Comparison of ENCODE assay signal across 8 mouse cellular contexts in genomic region chr9:83924356-83924755, GRCm38 (mm10). TPM values are rescaled to one million over a fixed set of nuclear protein-coding genes. Genes with fewer than 3 reads are reported as not detected.
DNase-seq lines count a peak whose midpoint lies in the region; ATAC-seq and TF ChIP-seq lines count a peak whose summit lies in the region.

No protein-coding gene starts in this region.

- H3K27ac ChIP-seq in heart, embryonic 12.5 days (ENCODE audit: poor library complexity, severe bottlenecking): no peak overlapping the region
- H3K27ac ChIP-seq in cortical plate, adult 2 months (ENCODE audit: insufficient read depth, low read length): no peak overlapping the region
- H3K27ac ChIP-seq in hindbrain, embryonic 11.5 days (ENCODE audit: low read depth, low read length): no peak overlapping the region
- 0 out of 2 replicates have a peak overlapping the region, but pooled peaks have one; percentile 83 for H3K27ac ChIP-seq in midbrain, embryonic 10.5 days (replicated peaks)

- WGBS in heart, embryonic 12.5 days: 87% methylated on average over 5 of the region's 5 CpGs
- WGBS in hindbrain, embryonic 11.5 days: 93% methylated on average over 5 of the region's 5 CpGs
- 93% methylated on average over 5 of the region's 5 CpGs for WGBS in midbrain, embryonic 10.5 days

- peak overlapping the region; percentile 70 for H3K4me3 ChIP-seq in heart, embryonic 12.5 days
- H3K4me3 ChIP-seq in cortical plate, adult 2 months (ENCODE audit: insufficient read depth, low read length): peak overlapping the region; percentile 79; the same call in 1 of the 2 replicates
- H3K4me3 ChIP-seq in hindbrain, embryonic 11.5 days (ENCODE audit: low read depth, low read length): peak overlapping the region; percentile 61
- H3K4me3 ChIP-seq in midbrain, embryonic 10.5 days: peak overlapping the region; percentile 82

- no peaks in the 10 kb centered on the region for H3K9me3 ChIP-seq in heart, embryonic 12.5 days (replicated peaks)
- H3K9me3 ChIP-seq in hindbrain, embryonic 11.5 days (ENCODE audit: control insufficient read depth, low read length): no peaks in the 10 kb centered on the region
- H3K9me3 ChIP-seq in midbrain, embryonic 10.5 days (replicated peaks): no peaks in the 10 kb centered on the region

- no peaks in the 10 kb centered on the region; the same call in 1 of the 2 replicates for H3K4me1 ChIP-seq in heart, embryonic 12.5 days (replicated peaks)
- peaks cover 1% of the 10 kb centered on the region; the same call in 1 of the 2 replicates for H3K4me1 ChIP-seq in cortical plate, adult 2 months (ENCODE audit: control insufficient read depth, insufficient read depth, low read length)
- H3K4me1 ChIP-seq in hindbrain, embryonic 11.5 days (replicated peaks; ENCODE audit: control insufficient read depth, insufficient read depth, low read length): no peaks in the 10 kb centered on the region
- H3K4me1 ChIP-seq in midbrain, embryonic 10.5 days: peaks cover 9% of the 10 kb centered on the region

- no peaks in the 10 kb centered on the region for H3K36me3 ChIP-seq in heart, embryonic 12.5 days
- H3K36me3 ChIP-seq in hindbrain, embryonic 11.5 days (ENCODE audit: control insufficient read depth, insufficient read depth, low read length): no peaks in the 10 kb centered on the region
- H3K36me3 ChIP-seq in midbrain, embryonic 10.5 days: no peaks in the 10 kb centered on the region

- DNase-seq in heart, postnatal 25 days (ENCODE audit: low spot score): no peak
- no peak for DNase-seq in hindbrain, embryonic 11.5 days (ENCODE audit: low spot score)
- DNase-seq in midbrain, embryonic 10.5 days (ENCODE audit: low spot score): no peak
- no peak for DNase-seq in embryo, embryonic 10 days (ENCODE audit: low spot score)
- DNase-seq in kidney, adult 11 months: no peak
- DNase-seq in thymus, postnatal 0 days (ENCODE audit: low spot score): no peak

- H3K27me3 ChIP-seq in heart, embryonic 12.5 days (replicated peaks): no peaks in the 10 kb centered on the region
- no peaks in the 10 kb centered on the region for H3K27me3 ChIP-seq in hindbrain, embryonic 11.5 days (ENCODE audit: control insufficient read depth, insufficient read depth, low read length)
- no peaks in the 10 kb centered on the region for H3K27me3 ChIP-seq in midbrain, embryonic 10.5 days (ENCODE audit: low read depth, poor library complexity, severe bottlenecking)

- H3K9ac ChIP-seq in heart, embryonic 12.5 days: no peak overlapping the region
- no peak overlapping the region for H3K9ac ChIP-seq in hindbrain, embryonic 11.5 days (ENCODE audit: low read depth, low read length)

- ATAC-seq in heart, embryonic 12.5 days (ENCODE audit: insufficient number of reproducible peaks, low FRiP score): no peak
- ATAC-seq in hindbrain, embryonic 11.5 days (ENCODE audit: low FRiP score): no peak

- no peak for TF ChIP-seq CTCF in cortical plate, adult 2 months (IDR thresholded peaks at IDR 0.05; ENCODE audit: extremely low read depth, insufficient read depth, low read length)

- intact Hi-C loops in heart, postnatal 25 days (cut with DNase I): no loop called here

- no peak for TF ChIP-seq POLR2A in cortical plate, adult 2 months (IDR thresholded peaks at IDR 0.05; ENCODE audit: extremely low read depth, insufficient read depth, low read length)

- H3K4me2 ChIP-seq in heart, embryonic 12.5 days: peak overlapping the region; percentile 77
- H3K4me2 ChIP-seq in hindbrain, embryonic 11.5 days (replicated peaks; ENCODE audit: low read depth, low read length): peak overlapping the region; percentile 50

RNA-seq across cellular contexts. Expression of gene Bckdhb, which starts 0.6 kb away (rescaled TPM):
- 49.4 and 50.0 TPM in 2 replicates for polyA plus RNA-seq in heart, embryonic 12.5 days (2016; fragmentation: Nextera tagmentation; extraction: Ambion mirVana)
- 100 to 1,000 TPM in 1 of 2 experiments, 10 to 100 TPM in 1; 92.4 to 100 TPM for total RNA-seq in heart, postnatal 25 days (2021)
- polyA plus RNA-seq in cortical plate, adult 2 months (2012; rRNA removed): 35.5 and 38.4 TPM in 2 replicates
- polyA plus RNA-seq in hindbrain, embryonic 11.5 days (2014; fragmentation: Nextera tagmentation; extraction: Ambion mirVana): 54.1 and 57.2 TPM in 2 replicates
- polyA plus RNA-seq in midbrain, embryonic 10.5 days (2016; fragmentation: Nextera tagmentation; extraction: Ambion mirVana): 57.2 and 68.6 TPM in 2 replicates
- 23.5 and 24.8 TPM in 2 replicates for polyA plus RNA-seq in thymus, postnatal 0 days (2015; fragmentation: Nextera tagmentation; extraction: Ambion mirVana)
